Mouse (Mus musculus): ENCODE results near the gene Acoxl.

- TF ChIP-seq CTCF (IDR thresholded peaks at IDR 0.05; ENCODE audit: insufficient read depth, low read depth, low read length) (no peak), POLR2A (IDR thresholded peaks at IDR 0.05; ENCODE audit: insufficient read depth, low read depth, low read length) (no peak)
Observed at GRCm38 (mm10) chr2:128126591-128127051, 287.9 kb downstream of the Acoxl start.

Measured in olfactory bulb, adult 2 months (tissue).